Mouse (Mus musculus) leukemia stem cell, adult 10-12 weeks (primary cell): Measurements from ENCODE around the gene Dbt. TPM values are rescaled to one million over a fixed set of nuclear protein-coding genes. Genes with fewer than 3 reads are reported as not detected.

Experiments
- polyA plus RNA-seq: library from polyadenylated mRNA; stranded (reverse); fragments of >175 nt; gene quantifications from 2 replicates; pipeline ENCODE4 v1.2.3, GENCODE M21; 2012; ENCODE audit warnings: low replicate concordance

The Dbt gene
- 0.25 and 0.29 TPM in 2 replicates for polyA plus RNA-seq

DNA sequence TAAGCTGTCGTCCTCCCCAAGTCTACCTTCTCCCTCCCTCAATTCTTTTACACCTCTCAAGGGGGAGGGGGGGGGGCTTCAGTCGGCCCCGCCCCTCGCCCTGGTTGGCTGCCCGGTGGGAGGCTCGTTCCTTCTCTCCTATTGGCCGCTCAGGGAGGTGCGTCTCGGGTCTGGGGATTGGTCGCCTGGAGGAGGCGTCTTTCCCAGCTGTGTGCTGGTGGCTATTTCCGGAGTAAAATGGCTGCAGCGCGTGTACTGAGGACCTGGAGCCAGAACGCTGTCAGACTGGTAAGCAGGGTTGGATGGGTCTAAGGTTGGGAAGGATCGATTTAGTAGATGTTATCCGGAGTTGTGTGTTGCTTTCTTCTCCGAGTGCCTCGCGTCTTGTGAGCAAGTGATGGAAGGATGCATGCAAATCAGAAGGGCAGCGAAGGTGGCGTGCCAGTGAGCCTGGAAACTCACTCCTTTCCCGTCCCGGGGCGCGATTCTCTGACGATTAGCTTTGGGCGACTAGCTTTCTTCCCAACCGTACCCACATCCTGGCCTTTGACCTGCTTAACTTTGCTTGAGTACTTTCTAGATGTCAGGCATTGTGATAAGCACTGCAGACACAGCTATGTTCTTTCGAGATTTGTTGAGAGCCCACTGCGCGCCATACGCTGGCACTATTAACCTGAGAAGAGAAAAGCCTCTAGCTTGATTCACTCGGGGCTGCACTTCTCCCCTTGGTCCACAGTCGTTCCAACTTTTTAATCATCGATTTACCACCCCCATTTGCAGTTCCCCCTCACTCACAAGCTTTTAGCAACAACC, at the start of gene Dbt:
Dbt (plus strand) TSS at position 167 of the 813 bp plus-strand sequence.

DNA sequence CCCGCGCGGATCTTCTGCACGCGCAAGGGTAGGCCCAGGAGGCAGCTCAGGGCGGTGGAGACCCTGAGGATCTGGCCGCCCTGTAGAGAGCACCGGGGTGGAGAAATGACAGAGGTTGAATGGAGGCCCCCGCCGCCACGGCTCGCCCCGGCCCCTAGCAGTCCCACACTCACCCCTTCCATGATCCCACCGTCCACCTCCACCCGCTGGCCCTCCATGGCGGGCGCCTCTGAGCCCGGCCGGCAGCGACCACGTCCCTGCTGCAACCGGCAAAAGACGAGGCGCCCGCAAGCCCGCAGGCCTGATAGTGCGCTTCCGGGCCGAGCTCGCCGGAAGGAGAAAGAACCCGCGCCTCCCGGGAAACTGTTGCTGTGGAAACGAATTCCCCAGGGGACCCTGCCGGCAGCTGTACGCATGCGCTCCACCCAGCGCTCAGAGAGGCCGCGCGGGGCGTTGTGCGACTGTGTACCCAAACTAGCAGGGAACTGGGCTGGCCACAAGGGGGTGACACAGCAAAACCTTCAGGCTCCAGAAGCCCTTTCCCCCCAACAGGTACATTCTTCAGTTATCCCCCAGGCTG, 5.0 kb upstream of the Dbt start, which contains the start of gene Rtca:
Rtca (minus strand) TSS at position 437 of the 580 bp plus-strand sequence.

DNA sequence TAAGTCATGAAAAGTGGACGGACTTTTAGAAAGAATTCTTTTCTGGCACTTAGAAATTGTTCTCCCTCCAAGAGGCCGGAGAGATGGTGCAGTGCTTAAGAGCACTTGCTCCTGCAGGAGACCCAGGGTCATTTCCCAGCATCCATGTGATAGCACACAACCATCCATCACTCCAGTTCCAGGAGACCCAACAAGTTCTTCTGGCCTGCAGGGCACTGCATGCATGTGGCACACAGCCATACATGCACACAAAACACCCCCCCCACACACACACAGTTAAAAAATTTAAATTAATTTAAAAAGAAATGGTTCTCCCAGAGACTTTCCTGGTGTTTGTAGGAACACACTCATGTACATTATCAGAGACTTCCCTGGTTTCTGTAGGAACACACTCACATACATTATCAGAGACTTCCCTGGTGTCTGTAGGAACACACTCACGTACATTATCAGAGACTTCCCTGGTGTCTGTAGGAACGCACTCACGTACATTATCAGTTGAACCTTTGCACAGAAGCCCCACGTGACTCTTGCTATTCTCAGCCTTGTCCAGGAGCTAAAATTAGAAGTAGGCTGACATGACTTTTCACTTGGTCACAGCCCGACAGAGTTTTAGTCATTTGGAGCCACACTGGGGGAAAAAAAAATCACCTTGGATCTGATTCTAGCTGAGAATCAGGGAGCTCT, 49.7 kb downstream of the Dbt start, which contains the start of gene Lrrc39:
Lrrc39 (plus strand) TSS at position 566 of the 687 bp plus-strand sequence.

GRCm38 (mm10) chr3:116594728-116595602, 82.1 kb downstream of the Dbt start, which contains the start of gene Sass6:
TSS of gene Sass6 (plus strand) at chr3:116594982.

Other genes with a start within 250 kb of the Dbt start
- 2.0 and 8.4 TPM in 2 replicates for gene Cdc14a, start 89.0 kb upstream of the Dbt start, polyA plus RNA-seq
- 32.4 and 54.7 TPM in 2 replicates for gene Rtca, start 4.9 kb upstream of the Dbt start, polyA plus RNA-seq
- gene Lrrc39, start 49.9 kb downstream of the Dbt start, polyA plus RNA-seq = 0.11 TPM in 1 of 2 replicates, not detected in the other
- gene Sass6, start 81.9 kb downstream of the Dbt start, polyA plus RNA-seq = 3.8 and 15.6 TPM in 2 replicates
- 1.4 and 2.4 TPM in 2 replicates for gene Trmt13, start 101.5 kb downstream of the Dbt start, polyA plus RNA-seq
- 8.6 and 13.0 TPM in 2 replicates for gene Mfsd14a, start 149.6 kb downstream of the Dbt start, polyA plus RNA-seq
- not detected in 2 replicates for gene Gm43191, start 168.2 kb downstream of the Dbt start, polyA plus RNA-seq
- gene Slc35a3, start 199.8 kb downstream of the Dbt start, polyA plus RNA-seq = 10.5 and 24.6 TPM in 2 replicates